Mouse (Mus musculus): ENCODE measurements around the gene Il6st. TPM values are rescaled to one million over a fixed set of nuclear protein-coding genes. Genes with fewer than 3 reads are reported as not detected.
"Not testable (repeated sequence)": the region's sequence is repeated elsewhere in the genome, so short reads cannot be mapped to it uniquely, and the experiment has no call there.

Il6st gene
- polyA plus RNA-seq, 1 experiment from 2014 or later: 50.0 TPM

DNA sequence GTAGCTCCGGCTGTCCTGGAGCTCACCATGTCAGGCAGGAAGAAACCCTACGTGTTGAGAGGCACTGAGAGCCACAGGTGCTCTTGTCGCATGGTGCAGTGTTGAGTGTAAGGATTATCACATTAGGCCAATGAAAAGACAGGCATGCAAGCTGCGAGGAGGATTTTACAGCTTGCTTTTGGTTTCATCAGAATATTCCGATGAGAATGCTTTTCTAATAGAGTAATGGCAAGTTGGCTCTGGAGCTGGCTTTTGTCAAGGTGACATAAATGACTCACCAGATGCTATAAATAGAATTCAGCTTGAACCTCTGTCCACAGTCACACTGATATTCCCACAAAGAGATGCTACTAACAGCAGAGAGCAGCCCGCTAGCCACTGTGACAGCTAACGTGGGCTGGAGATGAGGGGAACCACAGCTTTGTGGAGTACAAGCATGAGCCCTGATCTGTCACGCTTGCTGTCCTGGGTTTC lies 38.7 kb upstream of the Il6st start:
- Histone ChIP-seq H3K27ac (ENCODE audit: low read depth, low read length) (peak overlapping the region; percentile 91), H3K9me3 (replicated peaks; ENCODE audit: control insufficient read depth, low read length) (no peaks in the 10 kb centered on the region), H3K36me3 (ENCODE audit: control insufficient read depth, insufficient read depth, low read length) (no peaks in the 10 kb centered on the region), H3K4me1 (ENCODE audit: control insufficient read depth, insufficient read depth, low read length) (peaks cover 29% of the 10 kb centered on the region), H3K9ac (ENCODE audit: low read depth, low read length) (peak overlapping the region; percentile 54), H3K4me2 (peak overlapping the region; percentile 40), H3K27me3 (ENCODE audit: control insufficient read depth, insufficient read depth, low read length) (no peaks in the 10 kb centered on the region), H3K4me3 (ENCODE audit: low read depth, low read length) (no peak overlapping the region)
- WGBS (ENCODE audit: insufficient replicate concordance): 20% methylated on average over 8 of the region's 8 CpGs
- ATAC-seq (replicated peaks; ENCODE audit: insufficient number of reproducible peaks, low FRiP score, low TSS enrichment): peak; percentile 59

DNA sequence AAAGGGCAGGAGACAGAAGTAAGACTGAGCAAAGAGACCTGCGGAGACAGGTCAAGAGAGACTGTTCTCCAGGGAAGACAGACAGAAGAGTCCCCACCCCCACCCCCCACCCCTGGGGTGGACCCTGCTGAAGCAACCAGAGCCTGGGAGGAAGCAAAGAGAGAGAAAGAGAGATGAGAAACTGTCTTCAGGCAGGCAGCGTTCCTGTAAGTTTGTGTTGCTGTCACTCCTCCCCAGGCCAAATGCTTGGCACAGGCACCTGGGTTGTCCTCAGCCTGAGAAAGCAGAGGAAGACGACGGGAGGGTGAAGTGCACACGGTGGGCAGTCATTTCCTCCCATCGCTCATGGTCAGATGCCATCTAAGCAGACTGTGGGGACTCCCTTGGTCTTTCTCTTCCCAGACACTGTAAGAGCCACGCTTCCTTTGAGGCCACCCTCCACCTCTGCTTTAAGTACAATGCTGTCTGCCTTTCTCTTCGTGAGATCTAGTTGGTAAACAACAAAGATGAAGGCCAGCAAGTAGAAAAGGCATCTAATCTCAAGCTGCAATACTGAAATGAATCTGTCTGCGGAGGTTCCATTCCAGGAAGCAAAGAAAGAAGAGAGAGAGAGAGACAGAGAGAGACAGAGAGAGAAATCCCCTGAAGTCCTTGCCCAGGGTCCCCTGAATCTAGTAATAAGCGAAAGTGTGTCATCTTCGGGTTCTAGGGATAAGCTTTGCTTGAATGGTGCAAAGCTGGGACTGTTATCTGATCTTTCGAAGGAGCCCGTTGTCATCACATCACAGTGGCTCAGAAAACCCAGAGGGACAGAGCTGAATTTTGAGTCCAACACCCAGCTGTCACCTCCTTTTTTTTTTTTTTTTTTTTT lies 37.4 kb upstream of the Il6st start:
- H3K9ac ChIP-seq (ENCODE audit: low read depth, low read length): no peak overlapping the region
- H3K4me1 ChIP-seq (ENCODE audit: control insufficient read depth, insufficient read depth, low read length): peaks cover 29% of the 10 kb centered on the region
- no peak for ATAC-seq (replicated peaks; ENCODE audit: insufficient number of reproducible peaks, low FRiP score, low TSS enrichment)
- peak overlapping the region; percentile 91 for H3K27ac ChIP-seq (ENCODE audit: low read depth, low read length)
- no peaks in the 10 kb centered on the region for H3K36me3 ChIP-seq (ENCODE audit: control insufficient read depth, insufficient read depth, low read length)
- H3K4me2 ChIP-seq: no peak overlapping the region; the same call in 1 of the 2 replicates
- WGBS (ENCODE audit: insufficient replicate concordance): 33% methylated on average over 13 of the region's 13 CpGs
- no peak overlapping the region for H3K4me3 ChIP-seq (ENCODE audit: low read depth, low read length)
- no peaks in the 10 kb centered on the region for H3K27me3 ChIP-seq (ENCODE audit: control insufficient read depth, insufficient read depth, low read length)
- H3K9me3 ChIP-seq (replicated peaks; ENCODE audit: control insufficient read depth, low read length): no peaks in the 10 kb centered on the region

DNA sequence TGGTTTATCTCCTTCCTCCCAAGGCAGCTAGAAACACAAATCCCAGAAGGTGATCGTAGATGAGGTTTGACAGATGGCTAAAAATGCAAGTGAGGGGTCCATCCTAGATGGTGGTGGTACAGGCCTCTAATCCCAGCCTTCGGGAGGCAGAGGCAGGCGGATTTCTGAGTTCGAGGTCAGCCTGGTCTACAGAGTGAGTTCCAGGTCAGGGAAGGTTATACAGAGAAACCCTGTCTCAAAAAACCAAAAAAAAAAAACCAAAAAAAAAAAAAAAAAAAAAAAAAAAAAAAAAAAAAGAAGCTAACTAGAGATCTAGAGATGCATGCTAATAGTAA lies 36.8 kb upstream of the Il6st start:
- not testable (repeated sequence) for H3K36me3 ChIP-seq (ENCODE audit: control insufficient read depth, insufficient read depth, low read length); ATAC-seq (replicated peaks; ENCODE audit: insufficient number of reproducible peaks, low FRiP score, low TSS enrichment); H3K9me3 ChIP-seq (replicated peaks; ENCODE audit: control insufficient read depth, low read length); H3K27me3 ChIP-seq (ENCODE audit: control insufficient read depth, insufficient read depth, low read length); H3K4me2 ChIP-seq; H3K9ac ChIP-seq (ENCODE audit: low read depth, low read length); H3K4me3 ChIP-seq (ENCODE audit: low read depth, low read length); H3K27ac ChIP-seq (ENCODE audit: low read depth, low read length)
- 74% methylated on average over 4 of the region's 4 CpGs for WGBS (ENCODE audit: insufficient replicate concordance)
- H3K4me1 ChIP-seq (ENCODE audit: control insufficient read depth, insufficient read depth, low read length): peaks cover 28% of the 10 kb centered on the region

DNA sequence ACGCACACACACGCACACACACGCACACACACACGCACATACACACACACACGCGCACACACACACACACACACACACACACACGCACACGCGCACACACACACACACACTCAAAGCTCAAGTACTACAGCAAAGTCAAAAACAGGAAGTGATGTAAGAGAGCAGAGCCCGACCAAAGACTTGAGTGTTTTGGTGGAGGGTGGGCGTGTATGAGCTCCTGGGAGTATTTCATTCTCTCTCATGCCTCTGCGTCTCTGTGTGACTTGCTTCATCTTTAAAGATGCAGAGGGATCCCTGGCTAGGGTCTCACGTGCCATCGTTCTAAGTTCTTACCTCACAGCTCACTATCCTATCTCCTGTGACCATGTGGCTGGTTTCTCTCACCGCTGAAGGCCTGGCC lies 36.3 kb upstream of the Il6st start:
- Histone ChIP-seq H3K9ac (ENCODE audit: low read depth, low read length) (no peak overlapping the region), H3K9me3 (replicated peaks; ENCODE audit: control insufficient read depth, low read length) (no peaks in the 10 kb centered on the region), H3K4me1 (ENCODE audit: control insufficient read depth, insufficient read depth, low read length) (peaks cover 26% of the 10 kb centered on the region), H3K4me2 (no peak overlapping the region), H3K4me3 (ENCODE audit: low read depth, low read length) (no peak overlapping the region), H3K27me3 (ENCODE audit: control insufficient read depth, insufficient read depth, low read length) (no peaks in the 10 kb centered on the region), H3K27ac (ENCODE audit: low read depth, low read length) (no peak overlapping the region), H3K36me3 (ENCODE audit: control insufficient read depth, insufficient read depth, low read length) (no peaks in the 10 kb centered on the region)
- 85% methylated on average over 12 of the region's 15 CpGs for WGBS (ENCODE audit: insufficient replicate concordance)
- ATAC-seq (replicated peaks; ENCODE audit: insufficient number of reproducible peaks, low FRiP score, low TSS enrichment): no peak

DNA sequence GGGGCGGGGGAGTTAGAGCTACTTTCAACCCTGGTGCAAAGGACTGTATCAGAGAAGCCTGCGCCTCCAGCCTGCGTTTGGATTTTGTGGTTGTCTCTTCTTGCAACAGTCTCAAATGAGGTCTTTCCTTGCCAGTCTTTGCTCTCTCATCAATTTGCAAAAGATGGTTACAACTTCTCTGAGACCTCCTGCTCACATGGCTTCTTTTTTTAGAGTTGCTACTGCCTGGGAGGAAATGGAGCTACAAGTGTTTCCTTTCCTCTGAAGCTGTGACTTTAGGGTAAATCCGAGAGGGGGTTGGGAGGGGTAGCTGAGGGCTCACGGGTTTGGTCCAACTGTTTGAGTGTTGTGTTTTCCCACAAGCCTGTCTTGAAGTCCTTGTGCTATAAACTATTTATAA lies 30.6 kb upstream of the Il6st start:
- Histone ChIP-seq H3K27me3 (ENCODE audit: control insufficient read depth, insufficient read depth, low read length) (no peaks in the 10 kb centered on the region), H3K4me3 (ENCODE audit: low read depth, low read length) (no peak overlapping the region), H3K4me2 (no peak overlapping the region), H3K36me3 (ENCODE audit: control insufficient read depth, insufficient read depth, low read length) (no peaks in the 10 kb centered on the region), H3K27ac (ENCODE audit: low read depth, low read length) (no peak overlapping the region), H3K9ac (ENCODE audit: low read depth, low read length) (no peak overlapping the region), H3K4me1 (ENCODE audit: control insufficient read depth, insufficient read depth, low read length) (peaks cover 14% of the 10 kb centered on the region), H3K9me3 (replicated peaks; ENCODE audit: control insufficient read depth, low read length) (no peaks in the 10 kb centered on the region)
- ATAC-seq (replicated peaks; ENCODE audit: insufficient number of reproducible peaks, low FRiP score, low TSS enrichment): no peak
- 50% methylated on average over 5 of the region's 5 CpGs for WGBS (ENCODE audit: insufficient replicate concordance)

DNA sequence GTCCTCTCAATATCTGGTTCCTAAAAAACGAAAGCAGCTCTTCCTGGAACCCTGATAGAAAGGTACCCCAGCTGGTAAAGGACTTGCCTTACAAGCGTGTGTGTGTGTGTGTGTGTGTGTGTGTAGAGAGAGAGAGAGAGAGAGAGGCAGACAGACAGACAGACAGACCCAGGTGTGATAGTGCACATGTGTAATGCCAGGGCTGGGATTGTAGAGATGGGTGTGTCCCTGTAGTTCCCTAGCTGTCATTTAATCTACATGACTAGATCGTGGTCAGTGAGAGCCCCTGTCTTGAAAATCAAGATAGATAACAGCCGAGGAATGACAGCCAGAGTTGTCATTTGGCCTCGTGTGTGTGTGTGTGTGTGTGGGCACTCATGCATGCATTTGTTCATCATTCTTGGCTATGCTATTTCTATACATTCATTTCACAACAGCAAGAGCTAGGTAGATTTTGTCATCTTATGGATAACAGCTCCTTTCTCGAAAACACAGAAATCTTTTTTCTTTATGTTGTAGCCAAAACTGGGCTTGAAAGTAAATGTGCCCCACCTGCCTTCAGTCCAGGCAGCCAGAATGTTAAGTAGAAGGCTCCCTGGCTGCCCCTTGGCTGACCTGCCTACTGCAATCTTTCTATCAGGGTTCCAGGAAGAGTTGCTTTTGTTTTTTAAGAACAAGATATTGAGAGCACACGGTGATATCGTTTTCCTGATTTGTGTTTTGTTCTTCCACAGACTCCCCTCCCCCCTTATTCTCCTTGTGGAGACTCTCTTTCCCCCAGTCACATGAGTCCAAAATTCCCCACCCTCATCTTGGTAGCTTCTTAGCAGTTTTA lies 28.4 kb upstream of the Il6st start:
- H3K36me3 ChIP-seq (ENCODE audit: control insufficient read depth, insufficient read depth, low read length): no peaks in the 10 kb centered on the region
- WGBS (ENCODE audit: insufficient replicate concordance): 48% methylated on average over 8 of the region's 8 CpGs
- H3K4me2 ChIP-seq: no peak overlapping the region
- H3K4me1 ChIP-seq (ENCODE audit: control insufficient read depth, insufficient read depth, low read length): peaks cover 19% of the 10 kb centered on the region
- H3K4me3 ChIP-seq (ENCODE audit: low read depth, low read length): no peak overlapping the region
- no peak overlapping the region for H3K9ac ChIP-seq (ENCODE audit: low read depth, low read length)
- ATAC-seq (replicated peaks; ENCODE audit: insufficient number of reproducible peaks, low FRiP score, low TSS enrichment): no peak
- no peaks in the 10 kb centered on the region for H3K27me3 ChIP-seq (ENCODE audit: control insufficient read depth, insufficient read depth, low read length)
- H3K9me3 ChIP-seq (replicated peaks; ENCODE audit: control insufficient read depth, low read length): no peaks in the 10 kb centered on the region
- no peak overlapping the region for H3K27ac ChIP-seq (ENCODE audit: low read depth, low read length)

DNA sequence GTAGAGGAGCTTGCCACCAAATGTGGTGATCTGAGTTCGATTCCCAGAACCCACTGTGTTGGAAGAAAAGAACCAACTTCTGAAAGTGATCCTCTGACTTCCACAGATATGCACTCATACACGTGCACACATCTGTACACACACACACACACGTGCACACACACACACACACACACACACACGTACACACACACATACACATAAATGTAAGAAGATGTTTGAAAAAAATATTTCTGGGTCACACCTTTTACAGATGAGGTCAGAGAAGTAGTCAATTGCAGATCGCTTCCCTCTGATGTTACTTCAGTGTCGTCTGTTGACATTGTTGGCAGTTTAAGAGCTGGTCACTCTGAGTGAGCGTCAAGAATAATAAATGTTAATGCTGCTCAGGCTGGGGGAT lies 27.6 kb upstream of the Il6st start:
- Histone ChIP-seq H3K27ac (ENCODE audit: low read depth, low read length) (no peak overlapping the region), H3K4me1 (ENCODE audit: control insufficient read depth, insufficient read depth, low read length) (peaks cover 19% of the 10 kb centered on the region), H3K9ac (ENCODE audit: low read depth, low read length) (no peak overlapping the region), H3K9me3 (replicated peaks; ENCODE audit: control insufficient read depth, low read length) (no peaks in the 10 kb centered on the region), H3K27me3 (ENCODE audit: control insufficient read depth, insufficient read depth, low read length) (no peaks in the 10 kb centered on the region), H3K36me3 (ENCODE audit: control insufficient read depth, insufficient read depth, low read length) (no peaks in the 10 kb centered on the region), H3K4me3 (ENCODE audit: low read depth, low read length) (no peak overlapping the region), H3K4me2 (no peak overlapping the region)
- 80% methylated on average over 7 of the region's 7 CpGs for WGBS (ENCODE audit: insufficient replicate concordance)
- ATAC-seq (replicated peaks; ENCODE audit: insufficient number of reproducible peaks, low FRiP score, low TSS enrichment): no peak

DNA sequence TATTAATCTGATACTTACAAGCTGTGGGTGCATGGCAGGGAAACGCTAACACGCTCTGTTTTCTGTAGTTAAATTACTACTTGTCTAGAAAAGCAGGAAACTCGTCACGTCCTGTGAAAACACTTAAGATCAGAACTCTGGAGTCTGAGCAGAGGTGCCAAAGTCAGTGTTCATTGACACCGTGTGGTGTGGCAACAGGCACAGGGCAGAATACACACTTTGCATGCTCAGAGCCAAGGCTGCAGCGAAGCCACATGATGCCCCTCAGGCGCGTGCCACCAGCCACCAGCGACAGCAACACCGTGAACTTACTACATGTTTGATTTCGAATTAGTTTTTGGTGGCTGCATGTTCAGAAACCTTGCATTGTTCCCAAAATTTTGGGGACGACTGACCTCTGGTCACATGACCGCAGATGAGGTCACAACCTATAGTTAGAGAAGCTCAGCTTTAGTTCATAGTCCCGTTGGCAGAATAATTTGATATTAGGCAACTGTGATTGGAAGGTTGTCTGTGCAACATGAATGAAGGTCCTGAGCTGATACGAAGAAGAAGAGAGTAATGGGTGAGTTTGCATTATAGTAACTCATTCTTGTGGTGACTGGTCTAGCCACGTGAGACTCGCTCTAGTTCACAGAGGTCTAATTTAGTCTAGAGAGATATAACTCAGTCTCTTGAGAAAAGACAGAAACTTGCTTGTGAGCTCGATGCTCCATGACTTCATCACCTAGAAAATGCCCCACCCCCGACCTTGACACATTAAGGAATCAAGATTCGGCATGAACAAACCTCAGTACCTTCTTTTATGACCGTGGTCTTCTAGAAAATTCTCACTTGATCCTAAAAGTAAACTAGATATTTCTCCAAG lies 25.6 kb upstream of the Il6st start:
- H3K4me1 ChIP-seq (ENCODE audit: control insufficient read depth, insufficient read depth, low read length): peaks cover 16% of the 10 kb centered on the region
- H3K4me3 ChIP-seq (ENCODE audit: low read depth, low read length): no peak overlapping the region
- no peaks in the 10 kb centered on the region for H3K9me3 ChIP-seq (replicated peaks; ENCODE audit: control insufficient read depth, low read length)
- no peak overlapping the region for H3K4me2 ChIP-seq
- peak overlapping the region; percentile 64; the same call in 1 of the 2 replicates for H3K27ac ChIP-seq (ENCODE audit: low read depth, low read length)
- no peak overlapping the region for H3K9ac ChIP-seq (ENCODE audit: low read depth, low read length)
- 83% methylated on average over 21 of the region's 21 CpGs for WGBS (ENCODE audit: insufficient replicate concordance)
- no peaks in the 10 kb centered on the region for H3K36me3 ChIP-seq (ENCODE audit: control insufficient read depth, insufficient read depth, low read length)
- no peaks in the 10 kb centered on the region for H3K27me3 ChIP-seq (ENCODE audit: control insufficient read depth, insufficient read depth, low read length)
- ATAC-seq (replicated peaks; ENCODE audit: insufficient number of reproducible peaks, low FRiP score, low TSS enrichment): no peak
